40 mouse cellular contexts compared by ENCODE assay signal in the genomic region with DNA sequence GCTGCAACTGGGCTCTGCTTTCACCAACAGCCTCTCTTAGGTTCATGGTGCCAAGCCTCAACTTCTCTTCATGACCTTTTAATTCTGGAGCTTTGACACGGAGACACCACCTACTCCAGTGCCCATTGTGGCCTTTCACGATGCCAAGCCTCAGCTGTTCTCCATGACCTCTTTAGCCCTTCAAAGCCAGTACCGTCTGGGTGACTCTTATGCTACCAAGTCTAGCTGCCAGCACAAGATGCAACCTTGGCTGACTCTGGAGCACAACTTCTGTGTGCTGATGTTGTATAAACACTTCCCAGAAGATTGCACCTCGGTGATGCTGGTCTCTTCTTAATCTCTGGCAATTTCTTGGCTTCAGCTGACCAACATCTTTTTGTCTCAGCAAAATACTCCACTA. TPM values are rescaled to one million over a fixed set of nuclear protein-coding genes. Genes with fewer than 3 reads are reported as not detected.
"Had no signal": no experiment of that assay in that cellular context is flagged by ENCODE, and none has a peak within 500 bp of the region (broad histone marks: within the 10 kb centered on the region; RNA-seq: fewer than 3 reads in every experiment).

No protein-coding gene starts in this region.

- H3K27ac ChIP-seq: gastrocnemius, adult 2 months; heart, embryonic 10.5 days; hindbrain, embryonic 10.5 days; hindbrain, embryonic 12.5 days; hindbrain, embryonic 14.5 days; intestine, embryonic 15.5 days; layer of hippocampus, adult 2 months; limb, embryonic 13.5 days; limb, embryonic 15.5 days; liver, embryonic 12.5 days; liver, embryonic 14.5 days had no signal

- DNase-seq: gastrocnemius, adult 2 months; gastrocnemius, postnatal 10 days; gastrocnemius, postnatal 25 days; heart, adult 18-20 months; heart, postnatal 10 days; heart, postnatal 4 days; kidney, adult 18-20 months; kidney, postnatal 10 days; kidney, postnatal 25 days; kidney, postnatal 4 days; left cerebral cortex, postnatal 4 days; lung, adult 18-20 months had no signal

- H3K4me3 ChIP-seq: gastrocnemius, adult 2 months; heart, embryonic 10.5 days; heart, embryonic 12.5 days; hindbrain, embryonic 10.5 days; hindbrain, embryonic 12.5 days; intestine, embryonic 15.5 days; layer of hippocampus, adult 2 months; limb, embryonic 13.5 days; limb, embryonic 15.5 days; liver, embryonic 12.5 days had no signal

RNA-seq across cellular contexts. Expression of a gene that starts 15.8 kb away (rescaled TPM):
- total RNA-seq: gastrocnemius, adult 2 months; gastrocnemius, postnatal 10 days; gastrocnemius, postnatal 25 days; granulocyte monocyte progenitor cell, adult 5-6 weeks; heart, adult 18-20 months; heart, adult 8-10 months; heart, postnatal 10 days; heart, postnatal 25 days; heart, postnatal 4 days; layer of hippocampus, adult 2 months; layer of hippocampus, postnatal 10 days; layer of hippocampus, postnatal 25 days; left cerebral cortex, adult 8-10 months; left cerebral cortex, postnatal 25 days; left cerebral cortex, postnatal 4 days; liver, adult 2 months had no signal
- polyA plus RNA-seq: heart, embryonic 10.5 days; heart, embryonic 12.5 days; heart, embryonic 14.5 days; heart, embryonic 16.5 days; hindbrain, embryonic 10.5 days; hindbrain, embryonic 12.5 days; hindbrain, embryonic 14.5 days; hindbrain, embryonic 16.5 days; inflammation-experienced regulatory T-cells, adult 6 months; intestine, embryonic 15.5 days; intestine, postnatal 0 days; kidney, embryonic 14.5 days; kidney, embryonic 16.5 days; limb, embryonic 11.5 days; limb, embryonic 13.5 days; limb, embryonic 15.5 days; liver, adult 2 months; liver, embryonic 12.5 days; liver, embryonic 16.5 days had no signal

RNA-seq across cellular contexts. Expression of a gene that starts 52.1 kb away (rescaled TPM):
- polyA plus RNA-seq: inflammation-experienced regulatory T-cells, adult 6 months had no signal
